12 mouse cellular contexts compared by ENCODE assay signal in the genomic region with DNA sequence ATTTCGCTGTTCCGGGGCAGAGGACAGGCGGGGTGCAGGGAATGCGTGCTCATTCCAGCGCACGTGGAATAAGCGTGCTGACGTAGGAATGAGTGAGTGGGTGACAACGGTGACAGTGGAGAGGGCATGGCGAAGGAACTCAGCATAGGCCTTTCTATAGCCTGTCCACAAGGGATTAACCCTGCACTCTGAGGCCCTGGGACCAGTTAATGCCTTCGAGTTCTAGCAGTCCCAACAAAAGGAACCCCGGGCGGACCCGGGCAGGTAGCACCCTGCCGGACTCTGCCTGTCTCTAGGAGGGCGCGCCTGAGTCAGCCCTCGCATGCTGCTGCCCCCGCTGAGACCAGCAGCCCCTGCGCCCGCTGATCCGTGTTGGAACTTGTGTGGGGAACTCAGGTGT. TPM values are rescaled to one million over a fixed set of nuclear protein-coding genes. Genes with fewer than 3 reads are reported as not detected.
DNase-seq lines count a peak whose midpoint lies in the region; ATAC-seq lines count a peak whose summit lies in the region.
"Had no signal": no experiment of that assay in that cellular context is flagged by ENCODE, and none has a peak within 500 bp of the region (broad histone marks: within the 10 kb centered on the region; RNA-seq: fewer than 3 reads in every experiment).

No protein-coding gene starts in this region.

- ATAC-seq in heart, embryonic 16.5 days (replicated peaks; ENCODE audit: extremely low read depth, insufficient read depth, low FRiP score): no peak
- no peak for ATAC-seq in midbrain, embryonic 14.5 days (ENCODE audit: low FRiP score, low TSS enrichment)
- ATAC-seq in embryonic facial prominence, embryonic 15.5 days (ENCODE audit: insufficient number of reproducible peaks, low FRiP score, low TSS enrichment, low read depth): no peak

- peaks cover 20% of the 10 kb centered on the region for H3K4me1 ChIP-seq in heart, embryonic 16.5 days (ENCODE audit: control insufficient read depth, insufficient read depth, low read length)
- peaks cover 9% of the 10 kb centered on the region for H3K4me1 ChIP-seq in midbrain, embryonic 10.5 days
- H3K4me1 ChIP-seq in midbrain, embryonic 14.5 days (ENCODE audit: control insufficient read depth, insufficient read depth, low read length): peaks cover 17% of the 10 kb centered on the region; the same call in 1 of the 2 replicates
- peaks cover 46% of the 10 kb centered on the region for H3K4me1 ChIP-seq in embryonic facial prominence, embryonic 15.5 days

- WGBS in heart, embryonic 16.5 days: 42% methylated on average over 22 of the region's 22 CpGs
- WGBS in midbrain, embryonic 10.5 days: 38% methylated on average over 22 of the region's 22 CpGs
- 37% methylated on average over 22 of the region's 22 CpGs for WGBS in midbrain, embryonic 14.5 days
- WGBS in embryonic facial prominence, embryonic 15.5 days: 44% methylated on average over 22 of the region's 22 CpGs

- no peak overlapping the region for H3K27ac ChIP-seq in heart, embryonic 16.5 days (ENCODE audit: low read length)
- no peak overlapping the region for H3K27ac ChIP-seq in midbrain, embryonic 10.5 days (replicated peaks)
- H3K27ac ChIP-seq in midbrain, embryonic 14.5 days (replicated peaks; ENCODE audit: low read depth, low read length): no peak overlapping the region
- no peak overlapping the region for H3K27ac ChIP-seq in embryonic facial prominence, embryonic 15.5 days (replicated peaks)

- H3K4me3 ChIP-seq in heart, embryonic 16.5 days (ENCODE audit: low read length): no peak overlapping the region
- 0 out of 2 replicates have a peak overlapping the region, but pooled peaks have one; percentile 16 for H3K4me3 ChIP-seq in midbrain, embryonic 10.5 days
- H3K4me3 ChIP-seq in midbrain, embryonic 14.5 days (replicated peaks; ENCODE audit: low read depth, low read length): no peak overlapping the region
- no peak overlapping the region for H3K4me3 ChIP-seq in embryonic facial prominence, embryonic 15.5 days (replicated peaks)
- H3K4me3 ChIP-seq: myocyte had no signal

- peaks cover 14% of the 10 kb centered on the region for H3K27me3 ChIP-seq in heart, embryonic 16.5 days (ENCODE audit: control insufficient read depth, insufficient read depth, low read length)
- peaks cover 90% of the 10 kb centered on the region for H3K27me3 ChIP-seq in midbrain, embryonic 10.5 days (ENCODE audit: low read depth, poor library complexity, severe bottlenecking)
- H3K27me3 ChIP-seq in midbrain, embryonic 14.5 days (ENCODE audit: control insufficient read depth, insufficient read depth, low read length): peaks cover 6% of the 10 kb centered on the region; the same call in 1 of the 2 replicates
- H3K27me3 ChIP-seq in embryonic facial prominence, embryonic 15.5 days: peaks cover 4% of the 10 kb centered on the region; the same call in 1 of the 2 replicates

- H3K36me3 ChIP-seq in heart, embryonic 16.5 days (ENCODE audit: control insufficient read depth, insufficient read depth): no peaks in the 10 kb centered on the region
- H3K36me3 ChIP-seq in midbrain, embryonic 10.5 days: no peaks in the 10 kb centered on the region
- no peaks in the 10 kb centered on the region for H3K36me3 ChIP-seq in midbrain, embryonic 14.5 days (ENCODE audit: control insufficient read depth, insufficient read depth, low read length)
- no peaks in the 10 kb centered on the region for H3K36me3 ChIP-seq in embryonic facial prominence, embryonic 15.5 days
- H3K36me3 ChIP-seq: G1E had no signal

- no peak for DNase-seq in heart, adult 9 months (ENCODE audit: low spot score in 2 of 2)
- no peak for DNase-seq in midbrain, embryonic 10.5 days (ENCODE audit: low spot score)
- DNase-seq in midbrain, embryonic 14.5 days: no peak
- DNase-seq in urinary bladder, postnatal 14 days (ENCODE audit: low spot score): peak; percentile 83
- DNase-seq in thymus, postnatal 14 days: no peak
- DNase-seq: cerebellum, adult 2 months; gastrocnemius, postnatal 25 days; lung, postnatal 36 days had no signal

- no peak overlapping the region for H3K9ac ChIP-seq in heart, embryonic 16.5 days (ENCODE audit: low read length)
- H3K9ac ChIP-seq in midbrain, embryonic 14.5 days (replicated peaks; ENCODE audit: low read length): no peak overlapping the region
- no peak overlapping the region for H3K9ac ChIP-seq in embryonic facial prominence, embryonic 15.5 days

- H3K9me3 ChIP-seq in heart, embryonic 16.5 days (replicated peaks; ENCODE audit: control insufficient read depth, low read length): peaks cover 5% of the 10 kb centered on the region; the same call in 1 of the 2 replicates
- H3K9me3 ChIP-seq in midbrain, embryonic 10.5 days (replicated peaks): peaks cover 3% of the 10 kb centered on the region
- H3K9me3 ChIP-seq in midbrain, embryonic 14.5 days (ENCODE audit: control insufficient read depth, low read length): no peaks in the 10 kb centered on the region
- H3K9me3 ChIP-seq in embryonic facial prominence, embryonic 15.5 days (replicated peaks): no peaks in the 10 kb centered on the region

- H3K4me2 ChIP-seq in heart, embryonic 16.5 days (ENCODE audit: low read depth, low read length): peak overlapping the region; percentile 47
- no peak overlapping the region for H3K4me2 ChIP-seq in midbrain, embryonic 14.5 days (ENCODE audit: low read length)
- H3K4me2 ChIP-seq in embryonic facial prominence, embryonic 15.5 days (replicated peaks): peak overlapping the region; percentile 29

RNA-seq across cellular contexts. Expression of a gene that starts 32.8 kb away (rescaled TPM):
- 0.97 and 4.0 TPM in 2 replicates for polyA plus RNA-seq in heart, embryonic 16.5 days (2015; fragmentation: Nextera tagmentation; extraction: Ambion mirVana)
- 54.8 and 56.5 TPM in 2 replicates for polyA plus RNA-seq in midbrain, embryonic 10.5 days (2016; fragmentation: Nextera tagmentation; extraction: Ambion mirVana)
- 38.0 and 43.1 TPM in 2 replicates for polyA plus RNA-seq in midbrain, embryonic 14.5 days (2014; fragmentation: Nextera tagmentation; extraction: Ambion mirVana)
- polyA plus RNA-seq in embryonic facial prominence, embryonic 15.5 days (2015; fragmentation: Nextera tagmentation; extraction: Ambion mirVana): 36.0 and 40.9 TPM in 2 replicates
- polyA plus RNA-seq: G1E had no signal
